Mouse (Mus musculus) hindbrain, postnatal 0 days (tissue): ENCODE results near the gene Cirbp. TPM values are rescaled to one million over a fixed set of nuclear protein-coding genes. Genes with fewer than 3 reads are reported as not detected.

ENCODE experiments used
- ATAC-seq: fragments of 200-750 bp; cut with Nextera tagmentation; 2 replicates; pipeline ENCODE4 v1.8.0; 2017; ENCODE audit warnings: mild to moderate bottlenecking, moderate TSS enrichment, moderate library complexity
- DNase-seq: peaks from one replicate; pipeline ENCODE4 v3.0.0-alpha.2; 2015; ENCODE audit warnings: low spot score
- H3K27ac ChIP-seq: fragments of 300-500 bp; sonication (generic); 2 replicates; pipeline ENCODE4 v1.5.1; 2014; ENCODE audit warnings: mild to moderate bottlenecking
- H3K27me3 ChIP-seq: fragments of 300-500 bp; sonication (generic); 2 replicates; pipeline ENCODE4 v1.6.1; 2014; ENCODE audit warnings: low read length, mixed read lengths; ENCODE audit not compliant: insufficient read depth
- H3K36me3 ChIP-seq: fragments of 300-500 bp; sonication (generic); 2 replicates; pipeline ENCODE4 v1.6.1; 2014; ENCODE audit warnings: low read length, mixed read lengths; ENCODE audit not compliant: insufficient read depth
- H3K4me1 ChIP-seq: fragments of 300-500 bp; sonication (generic); 2 replicates; pipeline ENCODE4 v1.6.1; 2014; ENCODE audit warnings: antibody characterized with exemption, low read length, mixed read lengths; ENCODE audit not compliant: insufficient read depth
- H3K4me2 ChIP-seq: fragments of 300-500 bp; sonication (generic); 2 replicates; pipeline ENCODE4 v1.6.1; 2014; ENCODE audit warnings: low read depth, mild to moderate bottlenecking, low read length, moderate library complexity, mixed read lengths
- H3K4me3 ChIP-seq: fragments of 300-500 bp; sonication (generic); 2 replicates; pipeline ENCODE4 v1.5.1; 2014; ENCODE audit warnings: low read length
- H3K9ac ChIP-seq: fragments of 300-500 bp; sonication (generic); replicated peaks from 2 replicates; pipeline ENCODE4 v1.6.1; 2014; ENCODE audit warnings: mild to moderate bottlenecking, low read length, moderate library complexity, mixed read lengths
- H3K9me3 ChIP-seq: fragments of 300-500 bp; sonication (generic); 2 replicates; pipeline ENCODE4 v1.6.1; 2016; ENCODE audit warnings: low read length, mixed read lengths
- CTCF ChIP-seq: IDR thresholded peaks from 2 replicates; pipeline ENCODE4 v1.5.1; 2016; ENCODE audit warnings: antibody characterized with exemption, control low read depth, low read depth
- WGBS: fragments of 180-500 bp; shearing (Covaris S2); extraction: QIAGEN DNeasy Blood & Tissue Kit; methylation state at CpG from one replicate; pipeline ENCODE4 v1.1.7; 2014; 5-methylcytosine and 5-hydroxymethylcytosine counted together
- polyA plus RNA-seq: library from polyadenylated mRNA; unstranded; fragments of >200 nt; fragmentation: Nextera tagmentation; extraction: Ambion mirVana; gene quantifications from 2 replicates; pipeline ENCODE4 v1.2.1, GENCODE M21; 2015
- total RNA-seq: library from RNA; depleted of rRNA; stranded (reverse); fragments of >200 nt; gene quantifications from 2 replicates; pipeline ENCODE4 v1.2.3, GENCODE M21; 2014

The Cirbp gene
- total and polyA plus RNA-seq, 2 experiments from 2014 or later: 257 to 730 TPM

- H3K27ac ChIP-seq: no peak overlapping the region
- 0 out of 2 replicates have a peak, but pooled peaks cover 7% of the 10 kb centered on the region for H3K4me1 ChIP-seq
- peaks cover 8% of the 10 kb centered on the region; the same call in 1 of the 2 replicates for H3K36me3 ChIP-seq
- no peaks in the 10 kb centered on the region for H3K27me3 ChIP-seq
- no peak for DNase-seq
- 74% methylated on average over 5 of the region's 5 CpGs for WGBS
- no peak for TF ChIP-seq CTCF
- H3K4me3 ChIP-seq: no peak overlapping the region
- H3K9ac ChIP-seq: no peak overlapping the region
- no peaks in the 10 kb centered on the region for H3K9me3 ChIP-seq
- ATAC-seq: no peak
- H3K4me2 ChIP-seq: no peak overlapping the region
Measured at GRCm38 (mm10) chr10:80176270-80176834, 10.6 kb downstream of the Cirbp start.

GRCm38 (mm10) chr10:80177441-80178279 lies 11.9 kb downstream of the Cirbp start:
- 52% methylated on average over 7 of the region's 7 CpGs for WGBS
- ATAC-seq (no peak), DNase-seq (no peak)
- Histone ChIP-seq H3K4me3 (no peak overlapping the region), H3K27me3 (no peaks in the 10 kb centered on the region), H3K36me3 (no peaks in the 10 kb centered on the region), H3K4me2 (no peak overlapping the region), H3K9me3 (no peaks in the 10 kb centered on the region), H3K27ac (no peak overlapping the region), H3K9ac (no peak overlapping the region), H3K4me1 (0 out of 2 replicates have a peak, but pooled peaks cover 7% of the 10 kb centered on the region)
- TF ChIP-seq CTCF: no peak

- 3% methylated on average over 50 of the region's 106 CpGs for WGBS
Measured at GRCm38 (mm10) chr10:80179068-80180051, 13.6 kb downstream of the Cirbp start, which contains the start of gene Efna2. Gene Efna2 (plus strand): TSS chr10:80179482.

DNA sequence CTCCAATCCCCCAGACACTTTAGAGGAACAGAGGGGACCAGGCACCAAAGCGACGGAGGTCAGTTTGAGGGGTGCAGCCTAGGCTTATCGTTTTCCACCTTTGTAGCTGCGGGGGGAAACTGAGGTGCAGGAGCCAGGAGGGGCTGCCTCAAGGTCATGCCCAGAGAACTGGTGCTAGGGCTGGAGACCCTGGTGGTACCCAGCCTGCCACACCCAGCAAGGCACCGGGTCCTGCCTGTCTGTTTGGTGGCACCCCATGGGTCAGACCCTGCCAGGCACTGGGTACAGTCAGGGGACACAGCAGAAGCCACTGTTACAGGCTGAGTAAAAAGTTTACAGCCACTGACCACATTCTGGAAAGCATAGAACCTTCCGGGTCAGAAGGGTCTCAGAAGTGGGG lies 14.5 kb downstream of the Cirbp start:
- 32% methylated on average over 6 of the region's 6 CpGs for WGBS
- Histone ChIP-seq H3K36me3 (no peaks in the 10 kb centered on the region), H3K4me3 (peak overlapping the region; percentile 69), H3K4me1 (0 out of 2 replicates have a peak, but pooled peaks cover 7% of the 10 kb centered on the region), H3K9ac (peak overlapping the region; percentile 85), H3K27me3 (no peaks in the 10 kb centered on the region), H3K27ac (no peak overlapping the region), H3K4me2 (peak overlapping the region; percentile 85), H3K9me3 (no peaks in the 10 kb centered on the region)
- DNase-seq (no peak), ATAC-seq (no peak)
- TF ChIP-seq CTCF: no peak

More at GRCm38 (mm10) chr10:80179068-80180051, 13.6 kb downstream of the Cirbp start, which contains the start of gene Efna2:
- DNase-seq: peak; percentile 78
- no peaks in the 10 kb centered on the region for H3K27me3 ChIP-seq
- TF ChIP-seq CTCF: no peak
- 0 out of 2 replicates have a peak, but pooled peaks cover 7% of the 10 kb centered on the region for H3K4me1 ChIP-seq
- peak within 1 kb of the TSS; percentile 85 for H3K9ac ChIP-seq
- no peaks in the 10 kb centered on the region for H3K36me3 ChIP-seq
- H3K27ac ChIP-seq: peak within 1 kb of the TSS; percentile 58
- peak within 1 kb of the TSS; percentile 69 for H3K4me3 ChIP-seq
- H3K9me3 ChIP-seq: no peaks in the 10 kb centered on the region
- peak within 1 kb of the TSS; percentile 85 for H3K4me2 ChIP-seq
- peak; percentile 58 for ATAC-seq

GRCm38 (mm10) chr10:80180823-80181222 lies 15.0 kb downstream of the Cirbp start:
- no peak for ATAC-seq
- Histone ChIP-seq H3K36me3 (no peaks in the 10 kb centered on the region), H3K27ac (no peak overlapping the region), H3K27me3 (no peaks in the 10 kb centered on the region), H3K4me2 (peak overlapping the region; percentile 85), H3K4me1 (0 out of 2 replicates have a peak, but pooled peaks cover 7% of the 10 kb centered on the region), H3K9me3 (no peaks in the 10 kb centered on the region), H3K9ac (0 out of 2 replicates have a peak overlapping the region, but pooled peaks have one; percentile 85), H3K4me3 (peak overlapping the region; percentile 69; the same call in 1 of the 2 replicates)
- TF ChIP-seq CTCF: no peak
- WGBS: 32% methylated on average over 5 of the region's 5 CpGs
- no peak for DNase-seq

GRCm38 (mm10) chr10:80182547-80182946 lies 16.8 kb downstream of the Cirbp start:
- ATAC-seq (no peak), DNase-seq (no peak)
- Histone ChIP-seq H3K9ac (no peak overlapping the region), H3K4me3 (no peak overlapping the region), H3K27me3 (no peaks in the 10 kb centered on the region), H3K4me1 (0 out of 2 replicates have a peak, but pooled peaks cover 7% of the 10 kb centered on the region), H3K4me2 (no peak overlapping the region), H3K9me3 (no peaks in the 10 kb centered on the region), H3K27ac (no peak overlapping the region), H3K36me3 (no peaks in the 10 kb centered on the region)
- no peak for TF ChIP-seq CTCF
- WGBS: 94% methylated on average over 7 of the region's 7 CpGs
